Mouse (Mus musculus): ENCODE data around the gene Ptpn6.

DNA sequence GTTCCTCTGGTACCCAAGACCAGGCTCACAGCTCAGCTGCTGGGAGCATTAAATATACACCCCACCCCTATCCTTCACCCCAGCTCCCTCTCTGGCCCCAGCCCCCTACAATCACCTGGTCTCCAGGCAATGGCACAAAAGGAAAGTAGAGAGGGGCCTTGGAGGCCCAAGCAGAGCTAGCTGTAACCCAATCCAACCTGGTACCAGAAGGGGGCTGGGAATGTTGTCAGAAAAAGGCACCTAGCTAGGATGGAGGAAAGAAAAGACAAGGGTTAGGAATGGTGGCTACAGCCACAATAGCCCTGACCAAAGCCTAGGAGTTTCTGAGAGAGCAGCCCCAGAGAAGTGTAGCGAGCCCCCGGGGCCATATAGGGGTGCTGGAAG is 20.3 kb upstream of the Ptpn6 start:
- no peak for TF ChIP-seq CTCF (IDR thresholded peaks at IDR 0.05; ENCODE audit: insufficient read depth, low read length)
- TF ChIP-seq POLR2A (IDR thresholded peaks at IDR 0.05; ENCODE audit: borderline replicate concordance, extremely low read depth, low read depth, low read length) = no peak
